Mouse (Mus musculus) lung, embryonic 14.5 days (tissue): ENCODE data around the gene Slc24a4. TPM values are rescaled to one million over a fixed set of nuclear protein-coding genes. Genes with fewer than 3 reads are reported as not detected.
A peak's percentile ranks its signal among the peaks of the same experiment; 100 is the strongest.

Source experiments
- ATAC-seq: fragments of 200-750 bp; cut with Nextera tagmentation; 2 replicates; pipeline ENCODE4 v1.8.0; 2017; ENCODE audit warnings: mild to moderate bottlenecking, moderate TSS enrichment, moderate library complexity; ENCODE audit not compliant: insufficient read depth
- DNase-seq: peaks from one replicate; pipeline ENCODE4 v3.0.0-alpha.2; 2015
- H3K27ac ChIP-seq: fragments of 300-500 bp; sonication (generic); 2 replicates; pipeline ENCODE4 v1.5.1; 2014; ENCODE audit warnings: low read depth, mild to moderate bottlenecking, moderate library complexity
- H3K27me3 ChIP-seq: fragments of 300-500 bp; sonication (generic); 2 replicates; pipeline ENCODE4 v1.6.1; 2014; ENCODE audit warnings: low read length, control low read depth; ENCODE audit not compliant: insufficient read depth
- H3K36me3 ChIP-seq: fragments of 300-500 bp; sonication (generic); 2 replicates; pipeline ENCODE4 v1.6.1; 2014; ENCODE audit warnings: control low read depth; ENCODE audit not compliant: insufficient read depth
- H3K4me1 ChIP-seq: fragments of 300-500 bp; sonication (generic); 2 replicates; pipeline ENCODE4 v1.6.1; 2014; ENCODE audit warnings: antibody characterized with exemption, control low read depth; ENCODE audit not compliant: insufficient read depth
- H3K4me2 ChIP-seq: fragments of 300-500 bp; sonication (generic); 2 replicates; pipeline ENCODE4 v1.6.1; 2014; ENCODE audit warnings: mild to moderate bottlenecking
- H3K4me3 ChIP-seq: fragments of 300-500 bp; sonication (generic); 2 replicates; pipeline ENCODE4 v1.5.1; 2014; ENCODE audit warnings: low read depth, low read length
- H3K9ac ChIP-seq: fragments of 300-500 bp; sonication (generic); 2 replicates; pipeline ENCODE4 v1.6.1; 2014
- H3K9me3 ChIP-seq: fragments of 300-500 bp; sonication (generic); 2 replicates; pipeline ENCODE4 v1.6.1; 2016; ENCODE audit warnings: low read depth, low read length, control low read depth
- CTCF ChIP-seq: IDR thresholded peaks from 2 replicates; pipeline ENCODE4 v1.5.1; 2016; ENCODE audit warnings: antibody characterized with exemption, low read depth
- WGBS: fragments of 180-500 bp; shearing (Covaris S2); extraction: QIAGEN DNeasy Blood & Tissue Kit; methylation state at CpG from one replicate; pipeline ENCODE4 v1.1.7; 2014; 5-methylcytosine and 5-hydroxymethylcytosine counted together
- polyA plus RNA-seq: library from polyadenylated mRNA; unstranded; fragments of >200 nt; fragmentation: Nextera tagmentation; extraction: Ambion mirVana; gene quantifications from 2 replicates; pipeline ENCODE4 v1.2.1, GENCODE M21; 2014

Gene Slc24a4
- polyA plus RNA-seq, 1 experiment from 2014 or later, result 0.89 TPM

DNA sequence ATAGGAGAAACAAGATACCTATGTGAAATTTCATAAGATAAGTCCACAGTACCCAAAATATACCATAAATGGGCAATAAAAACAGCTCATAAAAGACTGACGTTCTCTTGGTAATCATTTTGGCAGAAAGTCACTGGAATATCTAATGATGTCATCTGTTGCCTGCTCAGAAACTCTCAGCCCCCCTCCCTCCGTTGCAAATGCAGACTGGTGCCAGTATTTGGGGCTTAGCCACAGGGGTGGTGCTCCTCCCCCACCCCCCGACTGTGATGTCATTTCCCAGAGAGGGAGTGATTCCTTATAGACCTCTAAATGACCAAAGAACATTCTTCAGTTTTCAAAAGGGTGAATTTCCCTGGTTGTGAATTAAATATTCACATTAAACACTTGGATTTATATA, 96.6 kb downstream of the Slc24a4 start:
- Histone ChIP-seq H3K27ac (no peak overlapping the region), H3K4me2 (no peak overlapping the region), H3K9me3 (no peaks in the 10 kb centered on the region), H3K4me1 (no peaks in the 10 kb centered on the region), H3K4me3 (no peak overlapping the region), H3K27me3 (no peaks in the 10 kb centered on the region), H3K36me3 (no peaks in the 10 kb centered on the region), H3K9ac (no peak overlapping the region)
- ATAC-seq (no peak), DNase-seq (no peak)
- TF ChIP-seq CTCF, result no peak
- 33% methylated on average over 3 of the region's 3 CpGs for WGBS

DNA sequence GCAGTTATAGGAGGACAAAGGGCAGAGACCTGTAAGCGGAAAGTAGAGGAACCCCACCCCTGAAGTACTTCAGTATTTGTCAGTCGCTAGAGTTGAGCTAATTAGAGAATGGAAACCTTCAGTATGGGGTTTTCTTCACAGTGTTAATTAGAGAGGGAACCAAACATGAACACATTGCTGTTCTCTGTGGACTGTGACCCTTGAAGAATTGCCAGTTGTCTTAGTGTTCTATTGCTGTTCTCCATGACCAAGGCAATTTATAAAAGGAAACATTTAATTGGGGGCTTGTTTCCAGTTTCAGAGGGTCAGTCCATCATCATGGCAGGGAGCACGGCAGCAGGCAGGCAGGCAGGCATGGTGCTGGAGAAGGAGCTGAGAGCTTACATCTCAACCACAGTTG, 107.0 kb downstream of the Slc24a4 start:
- H3K4me3 ChIP-seq, result no peak overlapping the region
- H3K4me2 ChIP-seq, result no peak overlapping the region
- DNase-seq (no peak), ATAC-seq (no peak)
- H3K9ac ChIP-seq, result no peak overlapping the region
- no peaks in the 10 kb centered on the region for H3K4me1 ChIP-seq
- TF ChIP-seq CTCF, result no peak
- H3K27me3 ChIP-seq, result no peaks in the 10 kb centered on the region
- H3K9me3 ChIP-seq, result no peaks in the 10 kb centered on the region
- 84% methylated on average over 3 of the region's 3 CpGs for WGBS
- H3K27ac ChIP-seq, result no peak overlapping the region
- H3K36me3 ChIP-seq, result no peaks in the 10 kb centered on the region

DNA sequence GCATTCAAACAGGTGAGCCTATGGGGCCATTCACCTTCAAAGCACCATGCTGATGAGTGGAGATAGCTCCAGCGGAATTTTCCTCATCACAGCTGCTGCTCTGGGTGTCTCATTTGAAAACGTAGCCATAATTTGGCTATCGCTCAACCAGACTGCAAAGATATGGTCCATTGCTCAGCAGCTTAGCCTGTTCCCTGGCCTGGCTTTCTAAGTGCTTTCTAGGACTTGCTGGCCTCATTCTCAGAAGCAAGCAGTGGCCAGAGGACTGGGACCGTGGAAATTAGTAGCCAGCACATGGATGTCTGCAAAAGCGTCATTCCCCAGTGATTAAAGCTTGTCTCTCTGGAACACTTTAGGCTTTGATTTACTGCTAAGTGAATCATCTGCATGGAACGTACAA, 107.8 kb downstream of the Slc24a4 start:
- no peak for ATAC-seq
- Histone ChIP-seq H3K27ac (no peak overlapping the region), H3K4me2 (no peak overlapping the region), H3K4me3 (no peak overlapping the region), H3K9ac (no peak overlapping the region), H3K36me3 (no peaks in the 10 kb centered on the region), H3K9me3 (no peaks in the 10 kb centered on the region), H3K4me1 (no peaks in the 10 kb centered on the region), H3K27me3 (no peaks in the 10 kb centered on the region)
- DNase-seq, result no peak
- WGBS, result 81% methylated on average over 6 of the region's 6 CpGs
- no peak for TF ChIP-seq CTCF

DNA sequence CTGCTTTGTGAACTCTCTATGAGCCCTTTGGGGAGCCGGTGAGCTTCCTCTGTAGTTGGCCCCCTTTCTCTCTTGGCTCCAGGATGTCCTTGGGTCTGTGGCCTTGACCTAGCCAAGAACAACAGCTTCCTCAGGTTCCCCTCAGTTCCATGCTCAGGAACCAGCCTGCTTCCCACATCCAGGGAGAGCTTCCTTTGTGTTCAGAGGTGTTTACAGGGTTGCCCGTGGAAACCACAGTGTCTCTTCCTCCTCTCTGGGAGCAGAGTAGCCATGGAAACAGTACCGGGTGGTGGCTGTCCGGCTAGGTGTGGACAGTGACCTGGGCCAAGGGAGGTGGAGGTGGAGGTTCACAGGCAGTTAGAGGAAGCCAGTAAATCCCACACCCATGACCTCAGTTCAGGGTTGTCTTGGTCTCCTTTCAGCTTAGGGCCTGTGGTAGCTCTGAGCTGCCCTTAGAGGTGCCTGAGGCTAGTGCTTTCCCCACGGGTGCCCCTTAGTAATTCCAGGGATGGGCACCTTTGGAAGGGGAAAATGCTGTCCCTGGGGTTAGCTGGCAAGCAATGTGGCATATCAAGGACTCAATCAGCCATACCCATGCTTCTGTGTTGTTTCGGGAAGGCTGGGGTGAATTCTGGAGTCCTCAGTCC, 113.7 kb downstream of the Slc24a4 start:
- no peak overlapping the region for H3K27ac ChIP-seq
- no peak overlapping the region for H3K4me3 ChIP-seq
- no peak for TF ChIP-seq CTCF
- H3K9me3 ChIP-seq, result no peaks in the 10 kb centered on the region
- no peak overlapping the region for H3K4me2 ChIP-seq
- 49% methylated on average over 6 of the region's 6 CpGs for WGBS
- H3K36me3 ChIP-seq, result no peaks in the 10 kb centered on the region
- no peak overlapping the region for H3K9ac ChIP-seq
- no peak; the same call in 1 of the 2 replicates for ATAC-seq
- peak; percentile 6 for DNase-seq
- no peaks in the 10 kb centered on the region for H3K27me3 ChIP-seq
- no peaks in the 10 kb centered on the region for H3K4me1 ChIP-seq

DNA sequence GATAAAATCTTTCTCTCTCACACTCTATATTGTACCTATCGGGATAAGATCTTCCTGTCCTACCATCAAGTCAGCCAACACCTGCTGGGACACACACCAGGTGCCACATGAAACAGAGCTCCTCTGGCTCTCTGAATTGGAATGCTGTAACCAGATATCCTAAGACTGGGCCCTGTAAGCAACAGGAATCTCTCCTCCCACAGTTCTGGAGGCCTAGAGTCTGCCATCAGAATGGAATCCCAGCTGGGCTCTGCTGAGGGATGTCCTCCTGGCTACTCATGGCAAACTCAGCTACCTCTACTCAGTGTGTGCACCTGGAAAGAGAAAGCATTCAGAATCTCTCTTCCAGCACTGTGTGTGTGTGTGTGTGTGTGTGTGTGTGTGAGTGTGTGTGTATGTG, 115.4 kb downstream of the Slc24a4 start:
- Histone ChIP-seq H3K4me3 (no peak overlapping the region), H3K9me3 (no peaks in the 10 kb centered on the region), H3K4me1 (no peaks in the 10 kb centered on the region), H3K27ac (no peak overlapping the region), H3K4me2 (no peak overlapping the region), H3K9ac (no peak overlapping the region), H3K27me3 (no peaks in the 10 kb centered on the region), H3K36me3 (no peaks in the 10 kb centered on the region)
- TF ChIP-seq CTCF, result no peak
- ATAC-seq (no peak), DNase-seq (no peak)
- 33% methylated on average over 1 of the region's 1 CpGs for WGBS

DNA sequence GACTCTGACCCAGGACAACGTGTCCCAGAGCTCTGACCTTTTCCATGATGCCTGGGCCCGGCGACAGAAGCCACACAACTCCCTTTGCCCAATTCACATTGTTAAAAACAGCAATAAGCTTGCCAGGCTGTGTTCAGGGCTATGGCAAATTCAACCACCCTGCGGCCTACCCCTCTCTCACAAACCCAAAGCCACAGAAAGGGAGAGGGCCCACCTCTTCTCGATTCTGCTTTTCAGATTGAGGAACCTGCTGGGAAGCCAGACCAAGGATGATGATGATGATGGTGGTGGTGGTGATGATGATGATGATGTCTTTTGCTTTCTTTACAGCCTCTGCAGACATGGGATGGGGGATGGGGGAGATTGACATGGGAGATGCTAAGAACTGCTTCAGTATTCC, 117.7 kb downstream of the Slc24a4 start:
- no peaks in the 10 kb centered on the region for H3K36me3 ChIP-seq
- H3K27me3 ChIP-seq, result no peaks in the 10 kb centered on the region
- no peak for TF ChIP-seq CTCF
- H3K4me1 ChIP-seq, result no peaks in the 10 kb centered on the region
- H3K9ac ChIP-seq, result no peak overlapping the region
- DNase-seq (no peak), ATAC-seq (no peak)
- H3K9me3 ChIP-seq, result no peaks in the 10 kb centered on the region
- H3K4me2 ChIP-seq, result no peak overlapping the region
- WGBS, result 90% methylated on average over 5 of the region's 5 CpGs
- H3K27ac ChIP-seq, result no peak overlapping the region
- H3K4me3 ChIP-seq, result no peak overlapping the region

DNA sequence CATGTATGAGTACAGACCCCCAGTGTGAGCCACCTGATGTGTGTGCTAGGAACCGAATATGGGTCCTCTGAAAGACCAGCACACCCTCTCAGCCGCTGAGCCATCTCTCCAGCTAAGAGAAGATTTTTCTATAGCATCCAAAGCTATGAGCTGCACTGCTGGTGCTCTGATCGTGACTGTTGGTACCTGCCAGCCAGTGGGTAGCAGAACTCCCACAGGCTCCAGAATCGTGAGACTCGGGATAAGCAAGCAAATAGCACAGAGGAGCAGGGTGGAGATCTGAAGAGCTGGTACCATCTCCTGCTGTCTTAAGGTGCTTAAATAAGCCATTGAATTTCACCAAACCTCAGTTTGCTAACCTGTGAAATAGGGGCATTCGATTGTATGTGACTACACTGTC, 119.6 kb downstream of the Slc24a4 start:
- Histone ChIP-seq H3K27me3 (no peaks in the 10 kb centered on the region), H3K9me3 (no peaks in the 10 kb centered on the region), H3K4me2 (no peak overlapping the region), H3K9ac (no peak overlapping the region), H3K4me3 (no peak overlapping the region), H3K36me3 (no peaks in the 10 kb centered on the region), H3K4me1 (no peaks in the 10 kb centered on the region), H3K27ac (no peak overlapping the region)
- WGBS, result 89% methylated on average over 6 of the region's 6 CpGs
- TF ChIP-seq CTCF, result no peak
- ATAC-seq (no peak), DNase-seq (no peak)

DNA sequence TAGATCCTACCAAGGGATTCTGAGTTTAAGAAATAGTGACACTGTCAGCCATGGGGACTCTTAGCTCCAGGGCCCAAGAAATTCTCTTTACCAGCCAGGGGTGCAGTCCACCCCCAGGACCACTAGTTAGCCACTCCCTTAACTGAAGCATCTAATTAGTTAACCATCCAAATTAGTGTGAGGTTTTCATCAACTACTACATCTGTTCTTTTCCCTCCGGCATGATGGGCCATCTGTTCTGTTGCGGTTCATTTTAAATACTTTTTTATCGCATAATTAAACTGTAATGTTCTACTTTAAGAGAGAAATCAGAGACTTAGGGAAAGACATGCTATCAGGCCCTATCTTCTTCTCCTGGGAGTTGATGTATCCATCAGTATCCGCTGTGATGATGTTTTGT, 121.8 kb downstream of the Slc24a4 start:
- H3K9ac ChIP-seq, result no peak overlapping the region
- no peak overlapping the region for H3K27ac ChIP-seq
- H3K4me3 ChIP-seq, result no peak overlapping the region
- 84% methylated on average over 4 of the region's 4 CpGs for WGBS
- H3K9me3 ChIP-seq, result no peaks in the 10 kb centered on the region
- DNase-seq, result no peak
- no peaks in the 10 kb centered on the region for H3K36me3 ChIP-seq
- H3K27me3 ChIP-seq, result no peaks in the 10 kb centered on the region
- H3K4me1 ChIP-seq, result no peaks in the 10 kb centered on the region
- TF ChIP-seq CTCF, result no peak
- no peak for ATAC-seq
- H3K4me2 ChIP-seq, result no peak overlapping the region
